Mouse (Mus musculus) heart, postnatal 4 days (tissue): ENCODE results near the gene Tpi1. TPM values are rescaled to one million over a fixed set of nuclear protein-coding genes. Genes with fewer than 3 reads are reported as not detected.
A peak's percentile ranks its signal among the peaks of the same experiment; 100 is the strongest.
"Not testable (repeated sequence)": the region's sequence is repeated elsewhere in the genome, so short reads cannot be mapped to it uniquely, and the experiment has no call there.

ENCODE experiments used
- DNase-seq: peaks from one replicate; pipeline ENCODE4 v3.0.0; 2021
- total RNA-seq, 2 experiments: library from RNA; stranded (reverse); gene quantifications; 2 replicates each; pipeline ENCODE4 v1.2.3; 2021

The Tpi1 gene
- total RNA-seq, 2 experiments from 2014 or later = 977 to 982 TPM

DNA sequence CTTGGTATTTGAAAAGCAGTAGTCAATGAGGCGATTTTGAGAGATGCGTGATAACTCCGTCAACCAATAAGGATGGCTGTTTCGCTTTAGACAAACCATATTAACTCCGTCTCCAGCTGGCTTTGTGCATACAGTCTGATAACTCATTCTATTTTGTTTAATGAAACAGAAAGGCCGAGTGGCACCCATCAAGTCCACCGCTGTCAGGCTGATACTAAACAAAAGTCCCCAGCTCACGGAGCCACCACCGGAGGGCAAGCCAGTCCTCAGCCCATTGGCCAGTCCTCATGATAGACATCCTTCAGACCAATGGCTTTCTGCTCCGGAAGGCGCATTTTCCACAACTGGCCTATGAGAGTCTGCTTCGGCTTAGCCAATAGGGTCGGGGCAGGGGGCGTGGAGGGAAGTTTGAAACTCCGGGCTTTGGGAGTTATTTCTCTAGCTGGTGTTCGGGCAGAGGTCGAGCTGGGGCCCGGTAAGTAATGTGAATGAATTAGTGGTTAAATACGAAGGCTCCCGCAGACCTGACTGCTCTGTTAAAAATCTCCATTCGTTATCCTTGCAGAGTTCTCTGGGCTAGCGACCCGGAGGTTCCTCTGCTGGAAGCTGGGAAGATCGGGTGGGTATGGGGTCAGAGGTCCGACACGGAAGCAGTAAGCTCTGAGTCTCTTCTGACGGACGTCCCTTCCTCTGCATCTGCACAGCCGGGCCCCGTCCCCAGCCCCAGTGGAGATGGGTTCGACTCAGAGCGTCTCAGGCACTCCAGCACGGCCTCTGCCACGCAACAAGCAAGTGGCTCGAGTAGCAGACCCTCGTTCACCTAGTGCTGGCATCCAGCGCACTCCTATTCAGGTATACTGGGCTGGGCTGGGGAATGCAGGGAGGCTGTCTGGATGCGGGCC, 16.0 kb upstream of the Tpi1 start:
- peak; percentile 94 for DNase-seq

DNA sequence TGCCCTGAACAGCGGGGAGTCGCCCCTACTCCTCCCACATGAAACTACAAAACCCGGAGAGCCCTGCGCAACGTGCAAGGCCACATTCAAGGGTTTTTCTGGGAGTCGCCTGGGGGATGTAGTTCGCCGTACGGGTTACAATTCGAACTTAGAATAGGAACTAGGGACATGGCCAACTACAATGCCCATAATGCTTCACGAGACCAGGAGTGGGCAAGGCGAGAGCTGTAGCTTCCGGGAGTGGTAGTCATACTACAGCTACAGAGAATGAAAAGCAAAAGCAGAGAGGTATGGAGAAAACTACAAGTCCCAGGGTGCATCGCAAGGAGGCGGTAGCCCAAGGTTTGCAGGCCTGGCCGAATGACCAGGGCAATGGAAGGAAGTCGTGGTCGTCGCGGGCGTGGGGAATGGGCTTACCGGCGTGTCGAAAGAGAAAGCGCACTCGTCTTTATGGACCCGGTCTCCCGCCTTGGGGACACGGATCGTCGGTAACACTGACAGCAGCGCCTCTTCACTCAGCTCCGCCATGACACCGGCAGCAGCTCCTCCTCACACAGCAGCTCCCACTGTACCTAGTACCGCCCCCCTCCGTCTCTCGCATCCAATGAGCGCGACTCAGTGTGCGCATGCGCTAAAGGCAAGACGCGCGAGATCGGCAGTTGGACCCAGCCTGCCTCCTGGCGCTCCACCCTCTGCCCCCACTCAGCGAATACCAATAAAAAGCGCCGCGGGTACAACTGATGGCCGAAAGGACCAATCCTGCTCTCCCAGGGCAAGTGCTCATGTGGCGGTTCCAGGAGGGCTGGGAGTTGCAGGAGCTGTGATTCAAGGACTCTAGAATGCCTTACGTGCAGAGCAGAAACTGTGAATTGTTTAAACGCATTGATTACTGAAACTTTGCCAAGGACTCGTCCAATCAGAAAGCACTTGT, 15.0 kb upstream of the Tpi1 start, which contains the start of the genes Usp5 and Cdca3:
Usp5 (minus strand) TSS at position 617 of the 931 bp plus-strand sequence.
Cdca3 (plus strand) TSS at position 680 of the 931 bp plus-strand sequence.
- peak; percentile 98 for DNase-seq

DNA sequence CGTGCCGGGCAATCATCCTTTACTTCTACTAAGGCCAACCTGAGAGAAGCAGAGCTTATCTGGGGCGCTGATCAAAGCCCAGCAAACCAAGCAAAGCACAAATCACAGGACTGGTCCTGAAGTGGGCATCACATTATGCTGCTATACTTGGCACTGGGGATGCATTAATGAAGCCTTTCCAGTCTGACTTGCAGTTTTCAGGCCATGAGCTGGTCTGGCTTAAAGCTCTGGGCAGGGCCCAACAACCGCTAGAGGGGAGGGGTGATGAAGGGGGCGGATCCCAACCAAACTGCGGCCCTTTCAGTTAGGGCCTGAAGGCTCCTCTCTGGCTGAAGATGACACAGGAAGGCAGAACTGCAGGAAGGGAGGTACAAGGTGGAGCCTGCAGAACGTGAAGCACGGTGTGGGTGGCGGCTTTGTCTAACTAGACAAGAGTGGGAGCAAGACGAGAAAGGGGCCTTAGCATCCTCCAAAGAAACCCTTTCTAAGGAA, 14.1 kb upstream of the Tpi1 start:
- DNase-seq = peak; percentile 48

DNA sequence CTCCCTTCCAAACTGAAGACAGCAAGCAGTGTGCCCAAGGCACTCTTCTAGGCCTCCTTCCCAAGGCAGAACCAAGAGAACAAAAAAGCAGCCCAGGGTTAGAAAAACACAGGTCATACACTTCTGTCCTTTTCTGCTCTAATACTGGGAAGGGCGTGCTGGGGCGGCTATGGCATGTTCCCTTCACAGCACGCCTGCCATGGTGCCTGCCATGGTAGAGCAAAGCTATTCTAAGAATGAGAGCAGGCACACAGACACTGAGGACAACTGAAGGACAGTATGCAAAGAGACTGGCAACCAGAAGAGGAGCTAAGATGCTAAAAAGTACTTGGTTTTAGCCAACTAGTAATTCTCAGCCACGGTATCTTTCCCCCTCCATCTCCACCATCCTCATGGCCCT, 8.0 kb upstream of the Tpi1 start:
- DNase-seq = no peak

DNA sequence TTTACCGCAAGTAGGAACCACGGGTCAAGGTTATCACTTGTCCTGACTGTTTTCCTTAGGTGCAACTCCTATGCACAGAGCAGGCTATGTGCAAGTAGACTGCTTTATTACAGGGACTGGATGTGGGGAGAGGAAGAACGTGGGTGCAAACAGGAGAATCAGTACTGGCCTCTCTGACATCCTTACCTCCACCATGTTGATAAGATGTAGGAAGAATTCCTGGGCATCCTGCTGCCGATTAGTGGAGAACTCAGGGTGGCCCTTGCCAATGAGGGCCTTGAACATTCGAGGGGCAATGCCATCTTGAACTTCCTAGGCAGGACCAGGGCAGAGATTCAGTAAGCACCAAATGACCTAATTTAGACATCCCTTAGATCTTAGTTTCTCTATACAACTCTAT, 6.8 kb upstream of the Tpi1 start:
- DNase-seq = no peak

DNA sequence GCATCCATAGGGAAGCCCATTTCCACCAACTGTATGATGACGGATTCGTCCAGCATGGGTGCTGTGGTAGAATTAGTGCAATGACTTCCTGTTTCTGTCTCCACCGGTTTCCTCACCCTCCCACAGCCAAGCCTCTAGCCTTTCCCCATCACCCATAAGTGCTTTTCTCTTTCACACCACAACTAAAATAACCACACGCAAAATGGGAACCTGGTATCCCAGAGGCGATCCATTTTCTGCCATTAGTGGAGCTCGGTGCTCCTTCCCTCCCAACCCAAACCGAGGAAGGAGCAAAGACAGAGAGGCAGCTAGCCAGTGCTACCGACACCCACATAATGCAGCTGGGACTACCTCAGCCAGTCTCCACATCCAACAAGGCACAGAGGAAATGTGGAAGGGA, 3.9 kb upstream of the Tpi1 start:
- DNase-seq = no peak

DNA sequence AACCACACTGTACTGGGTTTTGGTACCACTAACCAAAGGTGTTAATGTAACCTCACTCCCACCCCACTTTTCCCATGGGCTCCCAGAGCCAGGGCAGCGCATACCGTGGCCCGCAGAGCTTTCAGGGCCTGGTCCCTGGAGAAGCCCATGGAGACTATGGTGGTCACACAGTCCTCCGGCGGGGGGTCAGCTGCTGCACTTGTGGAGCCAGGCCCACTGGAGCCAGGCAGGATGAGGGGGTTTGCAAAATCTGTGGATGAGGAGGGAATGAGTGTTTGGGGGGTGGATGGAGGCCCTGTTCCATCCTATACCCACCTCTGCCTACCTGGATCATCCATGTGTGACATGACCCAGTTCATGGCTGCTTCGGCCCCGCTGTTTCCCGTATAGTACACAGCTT, 3.5 kb upstream of the Tpi1 start:
- no peak for DNase-seq

DNA sequence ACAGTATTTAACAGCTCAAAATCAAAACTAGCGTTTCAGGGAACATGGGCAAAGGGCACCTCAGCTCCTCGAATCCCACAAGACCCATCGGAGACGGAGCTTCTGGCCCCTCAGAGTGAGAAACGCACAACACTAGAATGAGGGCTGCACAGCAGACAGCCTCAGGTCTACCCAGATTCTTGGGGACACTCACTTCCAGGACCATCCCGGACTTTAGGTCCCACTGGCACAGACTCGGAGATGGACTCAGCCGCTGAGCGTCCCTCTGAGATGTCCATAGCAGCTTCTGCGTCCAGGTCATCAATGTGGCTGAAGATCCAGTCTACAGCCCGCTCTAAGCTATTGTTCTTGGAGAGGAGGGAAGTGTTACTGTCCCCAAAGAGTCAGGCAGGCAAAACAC, 3.0 kb upstream of the Tpi1 start:
- DNase-seq = no peak

DNA sequence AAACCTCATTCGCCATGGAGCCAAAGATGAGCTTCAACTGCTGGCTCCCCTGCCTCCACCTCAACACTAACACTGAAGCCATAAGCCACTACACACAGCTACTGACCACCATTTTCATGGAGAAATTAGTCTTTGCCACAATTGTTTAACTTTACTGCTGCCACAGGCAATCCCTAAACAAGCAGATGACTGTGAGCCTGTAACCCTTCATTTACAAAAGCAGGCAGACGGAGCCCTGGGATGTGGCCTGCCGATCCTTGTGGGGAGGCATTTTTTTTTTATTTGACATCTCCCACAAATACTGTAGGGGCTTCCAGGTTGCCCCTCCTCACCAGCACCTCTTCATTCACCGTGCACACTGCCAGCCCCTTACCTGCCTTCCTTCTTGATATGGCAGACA, 2.5 kb upstream of the Tpi1 start:
- DNase-seq = no peak

DNA sequence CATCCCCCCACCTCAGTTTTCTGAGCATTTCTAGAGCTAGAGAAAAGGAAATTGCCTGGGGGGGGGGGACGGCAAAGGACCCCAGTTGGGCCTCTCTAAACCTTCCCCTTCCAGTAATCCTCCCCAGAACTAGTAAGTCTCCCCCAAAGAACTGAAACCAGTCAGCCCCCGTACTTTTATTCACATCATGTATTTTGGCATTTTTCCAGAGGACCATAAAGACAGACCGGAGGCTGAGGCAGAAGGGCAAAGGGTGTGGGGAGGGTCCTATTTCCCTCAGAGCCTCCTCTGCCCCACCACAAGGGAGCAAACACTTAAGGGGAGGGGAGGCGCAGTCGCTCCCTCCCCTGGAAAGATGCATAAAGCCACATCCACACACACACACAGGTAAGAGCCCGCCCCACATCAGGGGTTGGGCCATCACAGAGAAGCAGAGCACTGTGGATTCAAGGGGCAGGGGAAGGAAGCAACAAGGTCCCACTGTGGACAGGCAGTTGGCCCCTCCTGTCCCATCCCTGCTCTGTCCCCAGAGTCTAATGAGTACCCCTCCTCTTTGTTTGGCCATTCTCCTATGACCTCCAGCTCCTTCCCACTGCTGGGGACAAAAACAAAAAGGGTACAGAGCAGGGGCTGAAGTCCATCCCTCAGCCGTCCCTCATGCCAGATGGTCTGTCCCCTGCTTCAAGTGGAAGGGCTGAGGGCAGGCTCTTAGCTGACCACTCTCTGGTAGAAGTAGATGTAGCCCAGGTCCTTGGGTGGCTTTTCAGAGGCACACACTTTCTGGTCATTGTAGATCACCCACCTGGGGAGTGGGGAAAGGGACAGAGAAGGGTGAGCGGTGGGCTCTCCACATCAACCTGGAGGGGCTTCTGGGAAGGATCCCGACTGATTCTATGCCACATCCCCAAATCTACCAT, 1.0 kb upstream of the Tpi1 start:
- DNase-seq = no peak

DNA sequence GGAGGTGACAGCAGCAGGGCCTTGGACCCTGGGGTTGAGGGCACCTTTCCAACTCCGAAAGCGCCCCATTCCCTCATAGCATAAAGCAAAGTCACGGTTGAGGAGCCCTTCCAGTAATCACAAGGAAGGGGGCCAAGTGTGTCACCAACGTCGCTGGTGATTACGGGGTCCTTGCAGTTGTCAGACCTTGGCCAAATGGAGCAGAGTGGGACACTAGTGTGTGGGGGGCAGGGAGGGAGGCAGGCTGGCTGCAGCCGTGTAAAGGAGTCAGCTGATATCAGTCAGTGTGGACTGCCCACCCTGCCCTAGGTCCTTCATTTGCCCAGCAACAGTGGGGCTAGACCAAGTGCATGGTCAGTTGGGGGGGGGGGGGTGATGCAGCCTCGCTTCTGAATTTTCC, 352 bp upstream of the Tpi1 start:
- peak; percentile 38 for DNase-seq

DNA sequence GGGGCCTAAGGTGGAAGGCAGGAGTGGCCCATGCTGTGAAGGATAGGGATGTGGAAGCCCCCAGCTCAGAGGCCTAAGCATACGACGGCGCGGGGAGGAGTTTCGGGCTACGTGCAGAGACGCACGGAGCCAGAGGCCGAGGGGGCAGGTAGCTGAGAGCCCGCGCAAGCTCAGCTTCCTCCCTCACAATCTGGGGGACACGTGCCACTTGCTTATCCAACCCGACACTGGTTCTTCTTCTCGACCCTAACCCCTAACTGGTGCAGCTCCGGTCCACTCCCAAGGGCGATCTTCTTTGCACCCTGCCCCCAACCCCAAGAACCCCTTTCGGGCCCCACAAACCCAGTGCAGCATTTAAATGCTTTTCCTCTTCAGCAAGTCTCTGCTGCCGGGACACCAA, 600 bp downstream of the Tpi1 start:
- peak; percentile 77 for DNase-seq

DNA sequence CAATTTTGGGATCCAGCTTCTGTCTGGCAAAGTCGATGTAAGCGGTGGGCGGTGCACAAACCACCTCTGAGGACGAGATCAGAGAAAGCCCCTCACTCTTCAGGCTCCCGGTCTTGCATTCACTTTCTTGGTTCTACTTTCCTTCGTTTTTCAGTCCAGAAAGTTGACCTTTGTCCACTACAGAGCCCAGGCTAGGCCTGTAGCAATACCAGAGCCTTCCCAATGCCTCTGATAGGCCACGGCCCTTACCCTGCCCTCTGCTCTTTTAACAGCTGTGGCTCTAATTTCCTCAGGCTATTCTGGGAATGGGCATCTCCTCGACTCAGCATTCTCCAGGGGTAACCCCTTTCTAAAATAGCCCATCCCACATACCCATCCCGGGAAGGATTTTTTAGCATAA, 1.2 kb downstream of the Tpi1 start:
- DNase-seq = no peak

DNA sequence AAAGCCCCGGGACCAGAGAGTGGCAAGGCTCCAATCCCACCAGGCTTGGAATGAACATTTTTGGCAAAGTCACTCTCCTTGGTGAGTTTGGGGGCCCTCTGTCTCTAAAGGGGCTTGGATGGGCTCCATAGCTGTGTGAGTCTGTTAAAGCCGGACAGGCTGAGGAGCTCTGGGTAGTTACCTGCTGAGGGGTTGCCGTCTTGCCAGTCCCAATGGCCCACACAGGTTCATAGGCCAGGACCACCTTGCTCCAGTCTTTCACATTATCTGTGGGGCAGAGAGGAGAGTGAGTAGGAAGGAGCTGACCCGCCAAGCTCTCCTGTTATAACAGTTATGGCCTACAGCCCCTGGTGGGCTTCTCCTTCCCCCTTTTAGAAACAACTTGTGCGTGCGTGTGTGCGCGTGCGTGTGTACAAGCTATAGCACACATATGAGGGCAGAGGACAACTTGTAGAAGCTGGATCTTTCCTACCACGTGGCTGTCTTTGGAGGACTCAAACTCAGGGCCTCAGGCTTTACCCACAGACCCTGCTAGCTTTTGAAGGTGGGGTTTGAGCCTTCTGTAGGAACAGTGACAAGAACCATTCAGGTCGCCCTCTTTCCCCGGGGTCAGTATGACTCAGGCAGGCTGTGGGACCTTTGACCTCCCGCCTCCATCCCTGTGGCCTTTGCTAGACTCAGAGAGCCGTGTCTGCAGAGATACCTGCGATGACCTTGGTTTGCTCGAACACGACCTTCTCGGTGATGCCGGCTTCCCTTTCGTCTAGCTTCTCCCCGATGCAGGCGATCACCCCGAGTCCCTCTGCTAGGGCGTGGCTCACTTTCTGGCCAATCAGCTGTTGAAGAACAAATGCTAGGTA, 2.2 kb downstream of the Tpi1 start:
- DNase-seq = no peak

DNA sequence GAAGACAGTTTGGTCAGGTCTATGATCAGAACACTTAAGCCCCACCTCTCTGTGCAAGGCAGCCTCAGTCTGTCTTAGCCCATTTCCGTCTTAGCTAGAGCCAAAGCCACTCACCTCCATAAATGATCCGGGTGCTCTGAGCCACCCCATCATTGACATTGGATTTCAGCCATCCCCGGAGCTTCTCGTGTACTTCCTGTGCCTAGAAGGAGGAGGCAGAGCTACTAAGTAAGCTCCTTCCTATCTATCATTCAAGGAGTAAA, 2.8 kb downstream of the Tpi1 start:
- DNase-seq = no peak

DNA sequence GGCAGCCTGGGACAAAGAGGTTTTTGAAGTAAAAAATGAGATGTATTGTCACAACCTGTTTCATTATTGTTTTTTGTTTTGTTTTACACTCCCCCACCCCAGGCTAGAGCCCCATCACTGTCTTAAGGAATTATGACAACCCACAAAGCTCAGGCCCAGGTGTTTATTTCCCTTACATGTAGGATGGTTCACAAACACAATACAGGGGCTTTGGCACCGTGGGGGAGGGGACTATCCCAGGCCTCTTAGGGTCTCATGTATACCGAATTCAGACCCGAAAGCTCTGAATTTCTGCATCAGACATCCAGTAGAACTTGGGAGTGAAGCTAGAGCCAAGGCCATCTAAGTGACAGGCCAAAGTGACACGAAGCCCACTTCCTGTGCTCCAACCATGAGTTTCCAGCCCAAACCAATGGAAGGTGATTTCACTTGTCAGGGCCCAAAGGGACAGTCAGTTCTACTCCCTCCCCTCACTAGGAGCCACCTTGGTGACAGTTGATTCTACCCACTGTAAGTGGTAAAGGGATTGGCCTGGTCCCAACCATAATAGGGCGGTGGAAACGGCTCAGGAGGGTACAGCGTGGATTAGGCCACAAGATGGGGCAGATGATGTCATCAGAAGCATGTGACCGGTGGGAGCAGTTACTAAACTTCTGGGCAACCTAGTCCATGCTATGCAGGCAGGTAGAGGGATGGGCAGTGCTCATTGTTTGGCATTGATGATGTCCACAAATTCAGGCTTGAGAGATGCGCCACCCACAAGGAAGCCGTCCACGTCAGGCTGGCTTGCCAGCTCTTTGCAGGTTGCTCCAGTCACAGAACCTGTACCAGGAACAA, 3.3 kb downstream of the Tpi1 start:
- not testable (repeated sequence) for DNase-seq

DNA sequence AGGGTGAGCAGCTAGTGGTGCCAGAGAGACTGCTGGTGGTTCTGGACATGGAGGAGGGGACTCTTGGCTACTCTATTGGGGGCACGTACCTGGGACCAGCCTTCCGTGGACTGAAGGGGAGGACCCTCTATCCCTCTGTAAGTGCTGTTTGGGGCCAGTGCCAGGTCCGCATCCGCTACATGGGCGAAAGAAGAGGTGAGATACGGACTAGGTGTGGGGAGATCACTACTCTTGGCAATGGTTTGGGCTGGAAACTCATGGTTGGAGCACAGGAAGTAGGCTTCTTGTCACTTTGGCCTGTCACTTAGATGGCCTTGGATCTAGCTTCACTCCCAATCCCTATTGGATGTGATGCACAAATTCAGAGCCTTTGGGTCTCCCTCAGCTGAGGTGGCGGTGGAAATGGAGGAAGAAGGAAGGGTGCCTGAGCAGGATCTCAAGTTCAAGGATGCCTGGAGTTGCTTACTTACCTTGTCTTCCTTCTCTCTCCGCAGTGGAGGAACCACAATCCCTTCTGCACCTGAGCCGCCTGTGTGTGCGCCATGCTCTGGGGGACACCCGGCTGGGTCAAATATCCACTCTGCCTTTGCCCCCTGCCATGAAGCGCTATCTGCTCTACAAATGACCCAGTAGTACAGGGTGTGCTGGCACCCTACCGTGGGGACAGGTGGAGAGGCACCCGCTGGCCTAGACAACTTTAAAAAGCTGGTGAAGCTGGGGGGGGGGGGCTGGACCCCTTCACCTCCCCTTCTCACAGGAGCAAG, 4.1 kb downstream of the Tpi1 start:
- DNase-seq = no peak

DNA sequence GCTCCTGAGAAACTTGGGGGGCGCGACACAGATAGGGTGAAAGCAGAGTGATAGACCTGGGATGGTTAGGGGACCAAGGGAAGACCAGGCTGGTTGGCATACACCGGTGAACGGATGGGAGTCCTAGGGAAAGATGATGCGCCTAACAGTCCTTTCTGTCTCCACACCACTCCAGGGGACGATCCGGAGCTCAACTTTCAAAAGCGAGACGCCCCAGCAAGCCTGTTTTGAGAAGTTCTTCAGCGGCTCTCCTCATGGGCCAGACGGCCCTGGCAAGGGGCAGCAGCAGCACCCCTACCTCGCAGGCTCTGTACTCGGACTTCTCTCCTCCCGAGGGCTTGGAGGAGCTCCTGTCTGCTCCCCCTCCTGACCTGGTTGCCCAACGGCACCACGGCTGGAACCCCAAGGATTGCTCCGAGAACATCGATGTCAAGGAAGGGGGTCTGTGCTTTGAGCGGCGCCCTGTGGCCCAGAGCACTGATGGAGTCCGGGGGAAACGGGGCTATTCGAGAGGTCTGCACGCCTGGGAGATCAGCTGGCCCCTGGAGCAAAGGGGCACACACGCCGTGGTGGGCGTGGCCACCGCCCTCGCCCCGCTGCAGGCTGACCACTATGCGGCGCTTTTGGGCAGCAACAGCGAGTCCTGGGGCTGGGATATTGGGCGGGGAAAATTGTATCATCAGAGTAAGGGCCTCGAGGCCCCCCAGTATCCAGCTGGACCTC, 4.9 kb downstream of the Tpi1 start:
- DNase-seq = peak; percentile 91
